Mouse (Mus musculus): ENCODE data around the gene Bsx. TPM values are rescaled to one million over a fixed set of nuclear protein-coding genes. Genes with fewer than 3 reads are reported as not detected.

Bsx gene
- total RNA-seq, 2 experiments from 2014 or later: not detected

DNA sequence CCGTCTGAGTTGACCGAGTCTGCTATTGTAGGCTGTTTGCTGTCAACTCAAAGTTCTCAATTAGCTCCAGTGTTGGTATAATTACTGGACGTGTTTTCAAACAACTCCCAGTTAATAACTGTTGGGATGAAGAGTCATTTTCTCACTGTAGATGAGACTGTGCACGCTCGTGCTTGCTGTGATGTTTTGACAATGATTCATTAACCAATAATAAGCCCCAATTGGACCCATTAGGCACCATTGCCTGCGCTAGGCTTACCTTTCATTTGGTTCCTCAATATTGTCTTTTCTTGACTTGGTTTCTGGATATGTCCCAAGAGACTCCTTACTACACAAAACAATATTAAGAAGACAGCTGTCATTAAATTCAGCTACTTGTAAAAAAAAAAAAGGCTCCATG is 18.5 kb downstream of the Bsx start:
- DNase-seq: no peak

DNA sequence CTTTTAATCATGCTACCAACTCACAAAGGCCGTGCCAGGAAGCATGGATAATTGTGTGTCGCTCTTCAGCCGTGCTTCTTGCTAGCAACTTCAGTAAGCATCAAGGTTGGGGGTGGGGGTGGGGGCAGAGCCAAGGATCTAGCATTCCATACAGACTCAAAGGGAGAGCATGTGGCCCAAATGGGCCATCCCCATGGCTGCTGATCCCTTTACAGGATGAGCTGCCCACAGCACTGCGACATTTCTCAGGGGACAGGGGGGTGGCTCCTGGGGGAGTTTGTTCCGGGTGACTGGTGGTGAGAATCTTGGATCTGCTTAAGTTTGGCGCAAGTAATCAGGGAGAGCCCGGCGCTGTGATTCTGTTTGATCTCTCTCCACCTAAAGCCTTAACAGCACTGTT is 33.5 kb downstream of the Bsx start:
- no peak for DNase-seq

DNA sequence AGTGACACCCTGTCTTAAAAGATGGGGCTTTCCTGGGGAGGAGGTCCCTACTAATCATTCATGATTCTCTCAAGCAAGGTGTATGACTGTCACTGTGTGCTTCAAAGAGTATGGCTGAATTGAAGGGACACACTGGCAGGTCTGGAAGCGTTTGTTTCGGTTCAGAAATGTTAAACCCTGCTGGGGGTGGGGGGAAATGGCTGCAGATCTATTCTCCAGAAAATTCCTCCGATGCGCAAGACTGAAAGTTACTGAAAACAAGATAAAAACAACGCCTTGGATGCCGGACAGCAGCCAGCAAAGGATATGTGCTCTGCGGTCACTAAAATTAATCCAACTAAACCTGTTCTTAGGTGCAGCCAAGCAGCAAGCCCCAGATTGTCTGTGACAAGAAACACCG is 34.5 kb downstream of the Bsx start:
- no peak for DNase-seq

DNA sequence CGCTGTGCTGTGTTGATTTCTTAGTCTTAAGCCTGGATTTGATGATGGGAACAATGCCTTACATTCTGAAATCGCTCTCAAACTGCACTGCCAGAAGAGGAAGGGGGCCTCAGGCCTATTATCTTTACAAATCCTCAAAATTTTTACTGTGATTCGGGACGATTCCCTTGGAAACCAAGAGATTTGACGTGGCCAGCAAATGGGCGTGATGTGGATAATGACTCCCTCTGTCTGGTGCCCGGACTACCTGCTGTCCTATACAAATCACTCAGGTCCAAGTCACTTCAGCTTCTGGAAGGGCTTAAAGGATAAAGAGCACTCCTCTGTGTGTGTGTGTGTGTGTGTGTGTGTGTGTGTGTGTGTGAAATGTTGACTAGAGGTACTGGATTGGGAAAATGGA is 35.0 kb downstream of the Bsx start:
- no peak for DNase-seq

DNA sequence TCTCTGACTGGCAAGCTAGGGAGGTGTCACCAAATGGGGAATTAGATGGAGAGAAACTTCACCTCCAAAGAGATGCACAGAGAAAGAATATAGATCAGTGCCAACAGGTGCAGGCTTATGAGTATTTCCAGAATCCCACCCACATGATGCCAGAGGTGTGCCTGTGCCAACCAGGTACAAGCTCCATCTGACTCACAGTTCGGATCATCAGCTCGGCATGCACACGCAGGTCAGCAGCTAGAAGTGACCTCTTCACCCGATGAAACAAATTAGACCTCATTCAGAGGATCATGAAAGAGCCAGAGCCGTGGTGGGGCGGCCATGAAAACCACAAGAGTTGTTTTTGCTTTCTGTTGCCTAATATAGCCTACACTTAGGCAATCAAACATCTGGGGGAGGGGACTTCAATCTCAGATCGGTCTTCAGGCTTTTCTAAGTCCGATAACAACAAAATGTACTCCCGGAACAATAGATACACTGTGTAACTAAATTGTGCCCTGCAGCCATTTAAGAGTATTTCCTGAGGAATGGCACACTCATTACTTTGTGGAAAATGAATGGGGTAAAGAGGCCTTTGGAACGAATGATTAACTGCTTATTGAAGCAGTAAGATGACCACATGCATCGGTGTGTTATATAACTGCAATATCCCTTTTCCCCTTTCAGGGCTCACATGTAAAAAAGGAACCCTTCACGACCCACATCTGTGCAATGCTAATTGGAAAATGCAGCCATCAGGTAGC is 44.1 kb downstream of the Bsx start:
- no peak for DNase-seq

DNA sequence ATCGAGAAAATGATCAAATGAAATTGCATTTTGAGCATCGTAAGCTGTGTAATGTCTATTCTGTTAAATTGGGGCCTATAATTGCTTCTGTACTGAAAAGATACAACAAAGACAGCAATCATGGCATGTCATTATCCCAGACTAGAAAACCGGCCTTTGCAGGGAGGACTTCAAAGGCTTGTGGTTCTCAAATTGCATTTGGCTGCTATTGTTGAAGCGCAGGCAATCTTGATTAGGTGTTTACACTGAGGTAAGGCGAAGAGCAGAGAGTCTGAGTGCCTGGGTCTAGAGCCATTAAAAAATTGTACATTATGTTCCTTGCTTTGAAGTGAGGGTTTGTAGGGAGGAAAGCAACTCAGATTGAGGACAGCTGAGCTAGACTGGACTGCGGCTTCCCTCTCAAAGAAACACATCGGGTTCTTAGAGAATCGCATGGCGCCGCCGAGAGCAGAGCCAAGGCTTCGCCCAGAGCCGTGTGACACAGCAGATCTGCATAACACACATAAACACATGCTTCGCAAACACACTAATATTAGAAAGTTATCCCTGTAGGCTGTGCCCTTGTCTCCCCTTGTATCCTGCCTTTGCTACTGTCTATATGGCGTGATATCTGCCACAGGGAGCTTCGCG is 53.5 kb downstream of the Bsx start:
- DNase-seq: no peak

Other genes starting within 250 kb of the Bsx start
- gene Gm21915, start 203.5 kb upstream of the Bsx start, total RNA-seq (2021): not detected
- 1 to 10 TPM; 5.2 to 6.9 TPM for gene Clmp, start 188.2 kb upstream of the Bsx start, total RNA-seq (2021)
- gene Hspa8, start 73.1 kb upstream of the Bsx start, total RNA-seq (2021): 1,000 to 10,000 TPM; 1,561 to 3,265 TPM
- gene Jhy, start 90.0 kb downstream of the Bsx start, total RNA-seq (2021): not detected
- not detected for gene Crtam, start 130.5 kb downstream of the Bsx start, total RNA-seq (2021)